Mouse (Mus musculus) kidney, embryonic 15.5 days (tissue): Measurements from ENCODE around the gene Ewsr1. TPM values are rescaled to one million over a fixed set of nuclear protein-coding genes. Genes with fewer than 3 reads are reported as not detected.

Experiments
- ATAC-seq: fragments of 200-750 bp; cut with Nextera tagmentation; replicated peaks from 2 replicates; pipeline ENCODE4 v1.8.0; 2017; ENCODE audit warnings: moderate TSS enrichment; ENCODE audit not compliant: low FRiP score
- H3K27ac ChIP-seq: fragments of 300-500 bp; sonication (generic); 2 replicates; pipeline ENCODE4 v1.5.1; 2015; ENCODE audit warnings: mild to moderate bottlenecking, inconsistent platforms
- H3K27me3 ChIP-seq: fragments of 300-500 bp; sonication (generic); 2 replicates; pipeline ENCODE4 v1.6.1; 2015; ENCODE audit warnings: inconsistent platforms
- H3K36me3 ChIP-seq: fragments of 300-500 bp; sonication (generic); 2 replicates; pipeline ENCODE4 v1.6.1; 2015; ENCODE audit warnings: inconsistent platforms
- H3K4me1 ChIP-seq: fragments of 300-500 bp; sonication (generic); 2 replicates; pipeline ENCODE4 v1.6.1; 2015; ENCODE audit warnings: inconsistent platforms
- H3K4me2 ChIP-seq: fragments of 300-500 bp; sonication (generic); 2 replicates; pipeline ENCODE4 v1.6.1; 2015; ENCODE audit warnings: moderate library complexity, mild to moderate bottlenecking, inconsistent platforms
- H3K4me3 ChIP-seq: fragments of 300-500 bp; sonication (generic); replicated peaks from 2 replicates; pipeline ENCODE4 v1.5.1; 2015; ENCODE audit warnings: mild to moderate bottlenecking, inconsistent platforms
- H3K9ac ChIP-seq: fragments of 300-500 bp; sonication (generic); 2 replicates; pipeline ENCODE4 v1.6.1; 2015; ENCODE audit warnings: mild to moderate bottlenecking, inconsistent platforms
- H3K9me3 ChIP-seq: fragments of 300-500 bp; sonication (generic); replicated peaks from 2 replicates; pipeline ENCODE4 v1.6.1; 2016; ENCODE audit warnings: inconsistent platforms
- WGBS: fragments of 180-500 bp; shearing (Covaris S2); methylation state at CpG from one replicate; pipeline ENCODE4 v1.1.7; 2015; ENCODE audit warnings: mixed read lengths; 5-methylcytosine and 5-hydroxymethylcytosine counted together
- polyA plus RNA-seq: library from polyadenylated mRNA; unstranded; fragments of >200 nt; fragmentation: Nextera tagmentation; extraction: Ambion mirVana; gene quantifications from 2 replicates; pipeline ENCODE4 v1.2.1, GENCODE M21; 2015

The Ewsr1 gene
- 788 and 840 TPM in 2 replicates for polyA plus RNA-seq

DNA sequence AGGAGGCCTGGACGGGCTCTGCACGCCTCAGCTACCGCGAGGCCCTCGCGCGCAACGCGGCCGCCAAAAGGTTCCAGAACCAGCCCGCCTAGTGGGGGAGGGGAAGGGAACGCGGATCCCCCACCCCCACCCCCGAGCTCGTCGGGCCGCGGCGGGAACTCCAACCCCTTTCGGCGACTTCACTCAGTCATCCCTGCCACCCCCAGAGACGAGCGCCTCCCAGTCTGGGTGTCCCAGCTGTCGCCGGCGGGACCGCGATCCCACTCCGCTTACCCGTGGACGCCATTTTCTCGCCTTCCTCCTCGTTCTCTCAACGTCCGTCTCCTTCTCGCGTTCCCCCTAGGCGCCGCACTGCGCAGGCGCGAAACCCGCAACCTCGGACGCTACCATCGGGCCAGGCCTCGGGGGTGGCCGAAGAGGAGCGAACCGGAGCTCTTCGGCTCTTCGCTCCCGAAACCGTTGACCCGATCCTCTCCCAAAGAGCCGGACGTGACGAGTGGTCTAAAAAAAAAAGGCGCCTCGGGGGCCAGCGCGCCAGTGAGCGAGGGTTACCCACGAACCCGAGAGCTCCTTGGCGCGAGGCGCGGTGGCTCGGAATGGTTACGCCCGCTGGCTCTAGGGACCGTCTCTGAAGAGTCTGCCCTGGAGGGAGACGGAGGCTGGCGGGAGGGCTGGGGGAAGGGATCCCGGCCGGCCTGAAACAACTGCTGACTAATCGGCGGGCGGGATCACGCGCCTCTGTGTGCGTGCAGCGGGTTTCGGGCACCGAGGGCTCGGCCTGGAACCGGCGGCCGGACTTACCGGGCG is at the start of gene Ewsr1, which contains the start of gene Rhbdd3:
Gene Ewsr1, minus strand, starts transcription at position 531 of the 807 bp plus-strand sequence.
Gene Rhbdd3, plus strand, starts transcription at position 191 of the 807 bp plus-strand sequence.
- no peaks in the 10 kb centered on the region for H3K27me3 ChIP-seq
- peak; percentile 88 for ATAC-seq
- H3K4me1 ChIP-seq: peaks cover 41% of the 10 kb centered on the region
- peak within 1 kb of the TSS; percentile 96 for H3K27ac ChIP-seq
- peak within 1 kb of the TSS; percentile 72 for H3K4me3 ChIP-seq
- peak within 1 kb of the TSS; percentile 76 for H3K4me2 ChIP-seq
- peaks cover 12% of the 10 kb centered on the region for H3K36me3 ChIP-seq
- H3K9ac ChIP-seq: peak within 1 kb of the TSS; percentile 89
- WGBS: under 1% methylated on average over 92 of the region's 92 CpGs
- H3K9me3 ChIP-seq: no peaks in the 10 kb centered on the region

DNA sequence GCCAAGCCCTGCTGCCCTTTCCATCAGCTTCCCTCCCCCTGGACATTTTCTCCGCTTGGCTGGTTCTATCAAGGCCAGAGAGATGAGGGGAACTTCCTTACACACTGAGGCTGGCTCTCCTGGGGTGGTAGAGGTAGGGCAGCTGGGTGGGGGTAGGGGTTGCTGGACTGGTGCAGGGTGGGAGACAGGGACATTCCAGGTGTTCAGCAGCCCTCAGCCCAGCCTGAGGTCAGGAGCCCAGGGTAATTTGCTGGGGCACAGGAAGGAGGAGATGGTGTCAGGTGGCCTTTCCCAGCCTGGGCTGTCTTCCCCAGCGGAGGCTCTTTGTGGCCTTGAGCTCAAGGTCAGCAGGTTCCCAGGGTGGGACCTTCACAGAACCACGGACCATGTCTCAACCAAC is 46.5 kb upstream of the Ewsr1 start:
- peaks cover 79% of the 10 kb centered on the region for H3K4me1 ChIP-seq
- 36% methylated on average over 3 of the region's 3 CpGs for WGBS
- peaks cover 9% of the 10 kb centered on the region; the same call in 1 of the 2 replicates for H3K36me3 ChIP-seq
- no peaks in the 10 kb centered on the region for H3K9me3 ChIP-seq
- H3K27ac ChIP-seq: peak overlapping the region; percentile 88
- H3K9ac ChIP-seq: no peak overlapping the region
- H3K27me3 ChIP-seq: no peaks in the 10 kb centered on the region
- peak; percentile 84 for ATAC-seq
- no peak overlapping the region for H3K4me3 ChIP-seq
- no peak overlapping the region for H3K4me2 ChIP-seq

DNA sequence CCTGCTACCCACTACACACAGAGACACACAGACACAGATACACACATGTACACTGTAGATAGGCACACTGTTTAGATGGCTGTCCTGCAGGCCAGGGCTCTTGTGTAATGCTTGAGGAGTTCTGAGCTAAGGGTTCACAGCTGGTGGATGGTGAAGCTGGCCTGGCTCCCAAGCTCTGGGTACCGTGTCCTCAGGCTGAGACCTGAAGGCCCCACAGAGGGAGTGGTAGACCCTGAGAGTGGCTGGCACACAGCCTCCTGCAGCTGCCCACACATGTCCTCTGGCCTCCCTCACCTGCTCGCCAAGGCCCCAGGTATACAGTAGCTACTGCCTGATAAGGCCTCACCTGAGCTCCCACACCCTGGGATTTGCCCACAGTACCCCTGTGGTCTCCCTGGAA is 42.9 kb upstream of the Ewsr1 start:
- Histone ChIP-seq H3K9me3 (no peaks in the 10 kb centered on the region), H3K9ac (no peak overlapping the region), H3K27me3 (no peaks in the 10 kb centered on the region), H3K4me3 (no peak overlapping the region), H3K36me3 (peaks cover 18% of the 10 kb centered on the region), H3K4me2 (no peak overlapping the region), H3K4me1 (peaks cover 64% of the 10 kb centered on the region), H3K27ac (peak overlapping the region; percentile 64)
- ATAC-seq: no peak
- 74% methylated on average over 2 of the region's 2 CpGs for WGBS

DNA sequence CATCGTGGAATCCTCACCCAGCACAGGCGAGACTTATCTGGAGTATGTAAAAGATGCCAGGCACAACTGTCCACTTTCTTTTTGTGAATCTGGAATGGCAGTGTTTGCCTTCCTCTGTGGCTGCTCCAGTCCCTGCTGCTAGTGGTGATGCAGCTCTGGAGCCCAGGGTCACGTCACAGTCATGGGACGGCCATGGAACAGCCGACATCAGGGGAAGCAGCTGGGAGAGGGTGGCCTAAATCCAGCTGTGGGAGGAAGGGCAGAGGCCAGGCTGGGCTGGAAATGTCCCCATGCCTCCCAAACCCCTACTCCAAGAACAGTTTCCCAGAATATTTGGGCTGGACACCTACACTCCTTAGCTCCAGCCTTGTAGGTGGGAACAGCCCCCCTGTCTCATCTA is 42.2 kb upstream of the Ewsr1 start:
- Histone ChIP-seq H3K4me3 (no peak overlapping the region), H3K27me3 (no peaks in the 10 kb centered on the region), H3K4me2 (no peak overlapping the region), H3K9ac (no peak overlapping the region), H3K27ac (peak overlapping the region; percentile 64), H3K4me1 (peaks cover 61% of the 10 kb centered on the region), H3K9me3 (no peaks in the 10 kb centered on the region), H3K36me3 (peaks cover 19% of the 10 kb centered on the region)
- WGBS: 65% methylated on average over 5 of the region's 5 CpGs
- no peak for ATAC-seq

DNA sequence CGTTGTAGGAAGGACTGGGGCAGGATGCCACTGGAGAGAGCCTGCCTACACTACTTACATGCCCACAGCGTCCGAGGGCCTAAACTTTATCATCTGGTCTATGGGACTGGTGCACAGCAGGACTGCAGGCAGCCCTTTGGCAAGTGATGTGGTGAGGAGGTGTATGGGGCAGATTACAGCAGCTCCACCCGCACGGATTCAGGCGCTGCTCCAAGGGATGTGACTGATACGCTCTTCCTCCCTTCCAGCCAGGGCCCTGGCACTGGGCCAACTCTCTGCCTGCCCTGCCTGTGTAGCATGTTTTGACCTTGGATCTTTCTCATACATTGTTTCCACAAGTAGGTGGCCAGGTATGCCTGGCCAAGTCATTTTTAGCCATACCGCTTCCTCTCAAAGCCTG is 41.6 kb upstream of the Ewsr1 start:
- no peak for ATAC-seq
- 44% methylated on average over 8 of the region's 8 CpGs for WGBS
- peak overlapping the region; percentile 64 for H3K27ac ChIP-seq

DNA sequence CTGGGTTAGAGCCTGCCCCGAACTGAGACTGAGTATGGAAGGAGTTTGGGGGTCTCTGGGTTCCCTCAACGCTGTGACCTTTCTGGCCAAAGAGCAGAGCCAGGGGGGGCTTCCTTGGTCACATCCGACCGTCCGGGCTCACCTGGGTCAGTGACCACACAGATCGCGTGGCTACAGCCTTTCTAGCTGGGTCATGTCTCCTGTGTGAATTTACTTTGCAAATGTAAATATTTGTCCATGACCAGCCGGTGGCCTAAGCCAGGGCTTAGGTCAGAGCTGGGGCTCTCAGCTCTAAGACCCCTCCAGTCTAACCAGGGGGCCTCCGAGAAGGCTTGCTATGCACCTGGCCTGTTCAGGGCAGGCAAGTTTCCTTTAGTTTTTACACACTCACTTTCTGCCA is 40.3 kb upstream of the Ewsr1 start:
- Histone ChIP-seq H3K4me3 (no peak overlapping the region), H3K4me1 (peaks cover 44% of the 10 kb centered on the region), H3K27me3 (no peaks in the 10 kb centered on the region), H3K36me3 (peaks cover 25% of the 10 kb centered on the region), H3K9ac (no peak overlapping the region), H3K27ac (no peak overlapping the region), H3K9me3 (no peaks in the 10 kb centered on the region), H3K4me2 (no peak overlapping the region)
- WGBS: 50% methylated on average over 9 of the region's 9 CpGs
- ATAC-seq: no peak

More for the DNA sequence above, 41.6 kb upstream of the Ewsr1 start:
- Histone ChIP-seq H3K9me3 (no peaks in the 10 kb centered on the region), H3K9ac (no peak overlapping the region), H3K4me1 (peaks cover 55% of the 10 kb centered on the region), H3K27me3 (no peaks in the 10 kb centered on the region), H3K4me2 (no peak overlapping the region), H3K36me3 (peaks cover 21% of the 10 kb centered on the region), H3K4me3 (no peak overlapping the region)

DNA sequence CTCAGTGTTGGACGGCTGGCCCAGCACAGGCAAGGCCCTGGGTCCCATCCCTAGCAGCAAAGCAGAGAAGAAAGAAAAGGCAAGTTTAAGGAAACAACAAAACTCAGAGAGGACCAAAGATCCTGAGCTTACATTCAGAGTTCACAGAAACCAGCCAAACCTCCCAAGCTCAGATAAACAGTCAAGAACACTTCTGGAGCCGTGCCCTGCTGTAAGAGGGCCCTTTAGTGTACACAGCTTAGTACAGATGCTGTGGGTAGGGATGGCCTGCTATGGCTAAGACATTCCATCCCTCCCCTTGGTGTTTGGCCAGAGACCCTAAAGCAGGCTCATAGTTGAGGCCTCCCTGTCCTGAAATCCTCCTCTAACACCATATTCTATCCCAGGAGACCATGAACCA is 39.6 kb upstream of the Ewsr1 start:
- H3K9ac ChIP-seq: no peak overlapping the region
- ATAC-seq: no peak
- H3K27me3 ChIP-seq: no peaks in the 10 kb centered on the region
- peaks cover 31% of the 10 kb centered on the region for H3K36me3 ChIP-seq
- WGBS: 87% methylated on average over 2 of the region's 2 CpGs
- no peak overlapping the region for H3K4me3 ChIP-seq
- H3K4me2 ChIP-seq: no peak overlapping the region
- H3K9me3 ChIP-seq: no peaks in the 10 kb centered on the region
- H3K4me1 ChIP-seq: peaks cover 43% of the 10 kb centered on the region
- no peak overlapping the region for H3K27ac ChIP-seq

DNA sequence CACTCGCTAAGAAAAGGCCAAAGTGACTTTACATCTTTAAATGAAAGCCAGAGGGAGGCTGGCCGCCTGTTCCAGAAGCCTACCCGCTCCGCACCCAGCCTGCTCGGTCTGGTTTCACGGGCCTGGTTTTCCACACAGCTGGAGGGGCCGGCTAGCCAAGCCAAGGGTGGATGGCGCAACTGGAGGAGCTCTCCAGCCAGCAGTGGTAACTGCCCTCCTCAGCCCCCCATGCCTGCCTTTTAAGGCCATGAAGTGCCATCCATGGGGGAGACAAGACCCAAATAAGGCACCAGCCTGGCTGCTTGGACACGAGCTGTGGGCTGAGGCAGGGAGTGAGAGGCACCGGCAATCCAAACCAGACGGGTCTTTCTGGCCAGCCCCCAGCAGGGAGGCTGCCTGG is 36.8 kb upstream of the Ewsr1 start:
- Histone ChIP-seq H3K9ac (0 out of 2 replicates have a peak overlapping the region, but pooled peaks have one; percentile 3), H3K9me3 (no peaks in the 10 kb centered on the region)
- ATAC-seq: no peak

DNA sequence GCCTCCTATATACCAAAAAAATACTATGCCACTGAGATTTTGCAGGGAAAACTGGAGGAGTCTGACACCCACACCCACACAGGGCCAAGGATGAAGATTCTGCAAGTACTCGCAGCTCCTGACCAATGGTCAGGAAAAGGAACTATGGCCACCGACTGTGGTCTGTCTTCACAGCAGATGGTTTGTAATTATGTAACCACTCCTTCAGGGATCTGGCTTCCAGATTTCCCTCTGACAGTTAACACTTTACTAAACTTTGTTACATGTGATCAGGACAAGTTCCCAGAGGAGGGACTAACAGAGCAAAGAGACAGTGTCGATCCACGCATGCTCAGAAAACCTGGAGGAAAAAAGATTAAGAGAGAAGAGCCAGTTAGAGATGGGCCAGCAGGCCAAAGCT is 33.7 kb upstream of the Ewsr1 start:
- H3K36me3 ChIP-seq: peaks cover 47% of the 10 kb centered on the region
- no peak overlapping the region for H3K4me2 ChIP-seq
- no peak for ATAC-seq
- 69% methylated on average over 4 of the region's 4 CpGs for WGBS
- H3K9me3 ChIP-seq: no peaks in the 10 kb centered on the region
- H3K4me1 ChIP-seq: peaks cover 30% of the 10 kb centered on the region
- H3K27me3 ChIP-seq: no peaks in the 10 kb centered on the region
- H3K27ac ChIP-seq: no peak overlapping the region
- H3K4me3 ChIP-seq: no peak overlapping the region
- H3K9ac ChIP-seq: no peak overlapping the region

More for the DNA sequence above, 36.8 kb upstream of the Ewsr1 start:
- H3K27ac ChIP-seq: peak overlapping the region; percentile 29; the same call in 1 of the 2 replicates
- 70% methylated on average over 11 of the region's 11 CpGs for WGBS
- H3K27me3 ChIP-seq: no peaks in the 10 kb centered on the region
- no peak overlapping the region for H3K4me3 ChIP-seq
- H3K36me3 ChIP-seq: peaks cover 36% of the 10 kb centered on the region
- H3K4me1 ChIP-seq: peaks cover 20% of the 10 kb centered on the region
- H3K4me2 ChIP-seq: no peak overlapping the region

DNA sequence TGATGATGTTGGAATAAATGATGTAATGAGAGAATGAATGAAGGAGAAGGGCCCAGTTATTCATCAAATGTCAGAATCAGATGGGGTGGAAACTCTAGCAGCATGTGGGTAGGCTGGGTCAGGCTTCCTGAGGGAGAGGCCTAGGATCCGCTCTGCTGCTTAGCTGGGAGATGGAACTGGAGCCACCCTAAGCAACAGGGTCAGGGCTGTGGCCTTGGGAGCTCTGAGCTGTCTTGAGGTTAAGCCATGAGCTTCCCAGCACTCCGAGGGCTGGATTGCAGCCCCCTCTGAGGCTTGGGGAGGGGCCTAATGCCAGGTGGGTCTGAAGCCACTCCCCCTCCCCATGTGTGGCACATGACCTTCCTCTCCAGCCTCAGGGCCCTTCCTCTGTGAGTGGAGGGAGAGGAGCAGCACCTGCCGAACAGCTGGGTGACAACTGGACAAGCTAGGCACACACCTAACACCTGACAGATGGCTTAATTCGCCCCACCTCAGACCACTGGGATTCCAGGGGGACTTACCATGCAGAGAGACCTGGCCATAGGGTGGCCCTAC is 31.1 kb upstream of the Ewsr1 start:
- peak; percentile 74 for ATAC-seq

DNA sequence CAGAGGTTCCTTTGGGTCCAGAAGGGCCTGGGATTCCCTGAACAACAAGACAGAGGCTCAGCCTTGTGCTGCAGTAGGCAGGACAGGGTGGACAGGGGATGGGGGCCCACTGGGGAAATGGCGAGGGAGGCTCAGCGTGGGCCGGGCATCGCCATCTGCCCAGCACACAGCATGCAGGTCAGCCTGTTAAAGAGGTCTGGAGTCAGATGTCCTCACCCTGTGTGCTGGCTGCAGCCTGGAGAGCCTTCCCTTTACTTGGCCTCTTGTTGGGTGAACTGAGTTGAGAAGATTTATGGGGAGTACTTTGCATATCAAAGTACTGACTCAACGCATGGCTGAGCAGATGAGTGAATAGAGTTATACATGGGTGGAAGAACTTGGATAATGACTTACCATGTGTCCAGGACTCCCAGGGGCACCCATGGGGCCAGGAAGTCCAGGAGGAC is 30.0 kb upstream of the Ewsr1 start:
- H3K9me3 ChIP-seq: no peaks in the 10 kb centered on the region
- H3K27ac ChIP-seq: peak overlapping the region; percentile 88
- peaks cover 44% of the 10 kb centered on the region for H3K36me3 ChIP-seq
- H3K9ac ChIP-seq: no peak overlapping the region
- WGBS: 23% methylated on average over 5 of the region's 5 CpGs
- no peaks in the 10 kb centered on the region for H3K27me3 ChIP-seq
- no peak overlapping the region for H3K4me3 ChIP-seq
- peaks cover 32% of the 10 kb centered on the region for H3K4me1 ChIP-seq
- ATAC-seq: peak; percentile 85
- H3K4me2 ChIP-seq: 0 out of 2 replicates have a peak overlapping the region, but pooled peaks have one; percentile 10

More for the DNA sequence above, 31.1 kb upstream of the Ewsr1 start:
- Histone ChIP-seq H3K36me3 (peaks cover 41% of the 10 kb centered on the region), H3K4me1 (peaks cover 32% of the 10 kb centered on the region), H3K4me3 (no peak overlapping the region), H3K9me3 (no peaks in the 10 kb centered on the region), H3K27ac (peak overlapping the region; percentile 88), H3K27me3 (no peaks in the 10 kb centered on the region), H3K4me2 (no peak overlapping the region), H3K9ac (no peak overlapping the region)
- 40% methylated on average over 4 of the region's 4 CpGs for WGBS

DNA sequence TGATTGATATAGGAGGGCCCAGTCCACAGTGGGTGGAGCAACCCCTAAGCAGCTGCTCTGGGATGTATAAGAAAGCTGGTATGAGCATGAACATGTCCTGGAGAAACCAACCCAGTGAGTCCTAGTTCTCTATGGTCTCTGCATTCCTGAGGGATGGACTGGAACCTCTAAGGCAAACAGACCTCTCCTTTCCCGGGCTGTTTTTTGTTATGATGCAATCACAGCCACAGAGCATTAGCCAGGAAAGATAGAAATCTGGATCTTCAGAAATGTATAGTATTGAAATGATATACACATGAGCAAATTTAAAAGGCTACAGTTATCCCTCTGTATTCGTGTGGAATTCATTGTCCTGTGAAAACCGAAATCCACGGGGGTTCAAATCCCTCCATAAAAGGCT is 26.6 kb upstream of the Ewsr1 start:
- ATAC-seq: no peak
- no peak overlapping the region for H3K9ac ChIP-seq
- H3K27me3 ChIP-seq: no peaks in the 10 kb centered on the region
- no peak overlapping the region for H3K4me2 ChIP-seq
- WGBS: 84% methylated on average over 4 of the region's 4 CpGs
- H3K27ac ChIP-seq: no peak overlapping the region
- peaks cover 34% of the 10 kb centered on the region for H3K36me3 ChIP-seq
- H3K9me3 ChIP-seq: no peaks in the 10 kb centered on the region
- H3K4me1 ChIP-seq: peaks cover 31% of the 10 kb centered on the region
- no peak overlapping the region for H3K4me3 ChIP-seq
